Comparison of ENCODE assay signal across 7 mouse cellular contexts in genomic region chr13:64152241-64152669, GRCm38 (mm10). TPM values are rescaled to one million over a fixed set of nuclear protein-coding genes. Genes with fewer than 3 reads are reported as not detected.
A peak's percentile ranks its signal among the peaks of the same experiment; 100 is the strongest.
DNase-seq lines count a peak whose midpoint lies in the region; ATAC-seq lines count a peak whose summit lies in the region.

No protein-coding gene starts in this region.

- no peaks in the 10 kb centered on the region for H3K36me3 ChIP-seq in intestine, embryonic 15.5 days
- 0 out of 2 replicates have a peak, but pooled peaks cover 4% of the 10 kb centered on the region for H3K36me3 ChIP-seq in limb, embryonic 10.5 days
- H3K36me3 ChIP-seq in midbrain, embryonic 12.5 days: no peaks in the 10 kb centered on the region

- H3K4me3 ChIP-seq in intestine, embryonic 15.5 days (replicated peaks): peak overlapping the region; percentile 97
- peak overlapping the region; percentile 96 for H3K4me3 ChIP-seq in limb, embryonic 10.5 days
- peak overlapping the region; percentile 85 for H3K4me3 ChIP-seq in midbrain, embryonic 12.5 days

- H3K9me3 ChIP-seq in intestine, embryonic 15.5 days: no peaks in the 10 kb centered on the region
- no peaks in the 10 kb centered on the region for H3K9me3 ChIP-seq in limb, embryonic 10.5 days (replicated peaks)
- no peaks in the 10 kb centered on the region for H3K9me3 ChIP-seq in midbrain, embryonic 12.5 days

- H3K4me2 ChIP-seq in intestine, embryonic 15.5 days (replicated peaks): peak overlapping the region; percentile 93
- H3K4me2 ChIP-seq in midbrain, embryonic 12.5 days (replicated peaks): peak overlapping the region; percentile 92

- H3K9ac ChIP-seq in intestine, embryonic 15.5 days: peak overlapping the region; percentile 77
- peak overlapping the region; percentile 69 for H3K9ac ChIP-seq in midbrain, embryonic 12.5 days (replicated peaks)

- peak; percentile 34 for ATAC-seq in intestine, embryonic 15.5 days
- ATAC-seq in midbrain, embryonic 12.5 days (ENCODE audit: low FRiP score, low read depth): peak; percentile 35

- peak overlapping the region; percentile 94 for H3K27ac ChIP-seq in intestine, embryonic 15.5 days
- H3K27ac ChIP-seq in limb, embryonic 10.5 days: peak overlapping the region; percentile 95
- H3K27ac ChIP-seq in midbrain, embryonic 12.5 days (replicated peaks): peak overlapping the region; percentile 80

- peaks cover 7% of the 10 kb centered on the region for H3K4me1 ChIP-seq in intestine, embryonic 15.5 days (replicated peaks)
- peaks cover 39% of the 10 kb centered on the region for H3K4me1 ChIP-seq in limb, embryonic 10.5 days
- peaks cover 21% of the 10 kb centered on the region for H3K4me1 ChIP-seq in midbrain, embryonic 12.5 days

- no peaks in the 10 kb centered on the region for H3K27me3 ChIP-seq in intestine, embryonic 15.5 days (replicated peaks)
- no peaks in the 10 kb centered on the region for H3K27me3 ChIP-seq in limb, embryonic 10.5 days (ENCODE audit: low read depth, poor library complexity, severe bottlenecking)
- H3K27me3 ChIP-seq in midbrain, embryonic 12.5 days: peaks cover 6% of the 10 kb centered on the region

- under 1% methylated on average over 41 of the region's 42 CpGs for WGBS in intestine, embryonic 15.5 days
- under 1% methylated on average over 42 of the region's 42 CpGs for WGBS in limb, embryonic 10.5 days
- WGBS in midbrain, embryonic 12.5 days: 0% methylated on average over 31 of the region's 42 CpGs

- DNase-seq in adrenal gland, adult (ENCODE audit: inconsistent age in 2 of 2, low spot score in 1 of 2): peak; percentile 90 to 96
- DNase-seq in embryo, embryonic 10 days (ENCODE audit: low spot score): peak; percentile 94
- peak; percentile 85 for DNase-seq in gastrocnemius, postnatal 25 days
- DNase-seq in limb, embryonic 10.5 days (ENCODE audit: low spot score): peak; percentile 93
- peak; percentile 66 for DNase-seq in skeletal muscle tissue, adult 2 months (ENCODE audit: low read depth, low spot score)

RNA-seq across cellular contexts. Expression of gene Zfp367, which starts 0.7 kb away (rescaled TPM):
- 10 to 100 TPM; 17.5 to 18.6 TPM for total RNA-seq in gastrocnemius, postnatal 25 days (2021)
- 18.8 and 21.6 TPM in 2 replicates for polyA plus RNA-seq in intestine, embryonic 15.5 days (2015; fragmentation: Nextera tagmentation; extraction: Ambion mirVana)
- 11.2 and 12.6 TPM in 2 replicates for polyA plus RNA-seq in limb, embryonic 10.5 days (2016; fragmentation: Nextera tagmentation; extraction: Ambion mirVana)
- polyA plus RNA-seq in midbrain, embryonic 12.5 days (2016; fragmentation: Nextera tagmentation; extraction: Ambion mirVana): 20.7 and 22.6 TPM in 2 replicates

RNA-seq across cellular contexts. Expression of gene Habp4, which starts 9.4 kb away (rescaled TPM):
- 10 to 100 TPM; 24.6 to 25.2 TPM for total RNA-seq in gastrocnemius, postnatal 25 days (2021)
- polyA plus RNA-seq in intestine, embryonic 15.5 days (2015; fragmentation: Nextera tagmentation; extraction: Ambion mirVana): 16.8 and 17.4 TPM in 2 replicates
- 14.5 and 18.4 TPM in 2 replicates for polyA plus RNA-seq in limb, embryonic 10.5 days (2016; fragmentation: Nextera tagmentation; extraction: Ambion mirVana)
- 26.8 and 28.4 TPM in 2 replicates for polyA plus RNA-seq in midbrain, embryonic 12.5 days (2016; fragmentation: Nextera tagmentation; extraction: Ambion mirVana)

RNA-seq across cellular contexts. Expression of gene Slc35d2, which starts 23.1 kb away (rescaled TPM):
- under 1 TPM; 0.72 to 0.88 TPM for total RNA-seq in gastrocnemius, postnatal 25 days (2021)
- 4.6 and 6.7 TPM in 2 replicates for polyA plus RNA-seq in intestine, embryonic 15.5 days (2015; fragmentation: Nextera tagmentation; extraction: Ambion mirVana)
- polyA plus RNA-seq in limb, embryonic 10.5 days (2016; fragmentation: Nextera tagmentation; extraction: Ambion mirVana): 3.0 TPM in 2 replicates
- polyA plus RNA-seq in midbrain, embryonic 12.5 days (2016; fragmentation: Nextera tagmentation; extraction: Ambion mirVana): 1.7 and 4.0 TPM in 2 replicates

Comparison
In these comparisons a context has a peak if more than half of its experiments do, and no peak if none do; other contexts are left out.
1. Peak in every context shown above with its lines: DNase-seq, ATAC-seq, H3K4me3 ChIP-seq and H3K27ac ChIP-seq.